Mouse (Mus musculus): ENCODE measurements around the gene Banf1. TPM values are rescaled to one million over a fixed set of nuclear protein-coding genes. Genes with fewer than 3 reads are reported as not detected.
"Not testable (repeated sequence)": the region's sequence is repeated elsewhere in the genome, so short reads cannot be mapped to it uniquely, and the experiment has no call there.

Banf1 gene
- total and polyA plus RNA-seq, 2 experiments = 21.5 to 68.5 TPM

GRCm38 (mm10) chr19:5364124-5364523 is 2.8 kb downstream of the Banf1 start:
- no peaks in the 10 kb centered on the region for H3K27me3 ChIP-seq (ENCODE audit: control insufficient read depth, insufficient read depth, low read length)
- H3K79me2 ChIP-seq (ENCODE audit: control insufficient read depth, insufficient read depth, low read length) = peaks cover 6% of the 10 kb centered on the region; the same call in 1 of the 2 replicates
- peaks cover 5% of the 10 kb centered on the region; the same call in 1 of the 2 replicates for H3K4me1 ChIP-seq (ENCODE audit: control insufficient read depth, insufficient read depth, low read length)
- peaks cover 2% of the 10 kb centered on the region; the same call in 1 of the 2 replicates for H3K36me3 ChIP-seq (ENCODE audit: control insufficient read depth, insufficient read depth, low read length)
- H3K9ac ChIP-seq (ENCODE audit: low read depth, low read length) = no peak overlapping the region
- no peak for DNase-seq (ENCODE audit: extremely low read depth, low read depth, low spot score)
- no peak overlapping the region for H3K27ac ChIP-seq (replicated peaks; ENCODE audit: insufficient read depth, low read depth, low read length)
- no peak for TF ChIP-seq CTCF (IDR thresholded peaks at IDR 0.05; ENCODE audit: low read depth, low read length)
- TF ChIP-seq POLR2A (IDR thresholded peaks at IDR 0.05; ENCODE audit: extremely low read depth, insufficient read depth, low read length) = no peak
- H3K4me3 ChIP-seq (ENCODE audit: insufficient read depth, low read depth, low read length) = no peak overlapping the region
- WGBS = 75% methylated on average over 2 of the region's 2 CpGs

GRCm38 (mm10) chr19:5362186-5362585 is 4.8 kb downstream of the Banf1 start:
- WGBS = 93% methylated on average over 2 of the region's 2 CpGs
- TF ChIP-seq CTCF (IDR thresholded peaks at IDR 0.05; ENCODE audit: low read depth, low read length) = no peak
- TF ChIP-seq POLR2A (IDR thresholded peaks at IDR 0.05; ENCODE audit: extremely low read depth, insufficient read depth, low read length) = no peak
- Histone ChIP-seq H3K27me3 (ENCODE audit: control insufficient read depth, insufficient read depth, low read length) (no peaks in the 10 kb centered on the region), H3K4me1 (ENCODE audit: control insufficient read depth, insufficient read depth, low read length) (peaks cover 3% of the 10 kb centered on the region; the same call in 1 of the 2 replicates), H3K9ac (ENCODE audit: low read depth, low read length) (no peak overlapping the region), H3K4me3 (ENCODE audit: insufficient read depth, low read depth, low read length) (no peak overlapping the region), H3K27ac (replicated peaks; ENCODE audit: insufficient read depth, low read depth, low read length) (no peak overlapping the region), H3K36me3 (ENCODE audit: control insufficient read depth, insufficient read depth, low read length) (no peaks in the 10 kb centered on the region), H3K79me2 (ENCODE audit: control insufficient read depth, insufficient read depth, low read length) (peaks cover 3% of the 10 kb centered on the region; the same call in 1 of the 2 replicates)
- DNase-seq (ENCODE audit: extremely low read depth, low read depth, low spot score) = no peak

GRCm38 (mm10) chr19:5356080-5356479 is 10.9 kb downstream of the Banf1 start:
- no peaks in the 10 kb centered on the region for H3K79me2 ChIP-seq (ENCODE audit: control insufficient read depth, insufficient read depth, low read length)
- TF ChIP-seq CTCF (IDR thresholded peaks at IDR 0.05; ENCODE audit: low read depth, low read length) (no peak), POLR2A (IDR thresholded peaks at IDR 0.05; ENCODE audit: extremely low read depth, insufficient read depth, low read length) (no peak)
- no peaks in the 10 kb centered on the region for H3K27me3 ChIP-seq (ENCODE audit: control insufficient read depth, insufficient read depth, low read length)
- H3K27ac ChIP-seq (replicated peaks; ENCODE audit: insufficient read depth, low read depth, low read length) = no peak overlapping the region
- no peak overlapping the region for H3K9ac ChIP-seq (ENCODE audit: low read depth, low read length)
- H3K4me1 ChIP-seq (ENCODE audit: control insufficient read depth, insufficient read depth, low read length) = no peaks in the 10 kb centered on the region
- no CpG with 5 or more reads among the region's 1 CpGs for WGBS
- DNase-seq (ENCODE audit: extremely low read depth, low read depth, low spot score) = no peak
- no peak overlapping the region for H3K4me3 ChIP-seq (ENCODE audit: insufficient read depth, low read depth, low read length)
- no peaks in the 10 kb centered on the region for H3K36me3 ChIP-seq (ENCODE audit: control insufficient read depth, insufficient read depth, low read length)

GRCm38 (mm10) chr19:5353609-5354008 is 13.4 kb downstream of the Banf1 start:
- Histone ChIP-seq H3K9ac (ENCODE audit: low read depth, low read length) (no peak overlapping the region), H3K4me1 (ENCODE audit: control insufficient read depth, insufficient read depth, low read length) (peaks cover 3% of the 10 kb centered on the region; the same call in 1 of the 2 replicates), H3K36me3 (ENCODE audit: control insufficient read depth, insufficient read depth, low read length) (no peaks in the 10 kb centered on the region), H3K4me3 (ENCODE audit: insufficient read depth, low read depth, low read length) (no peak overlapping the region), H3K79me2 (ENCODE audit: control insufficient read depth, insufficient read depth, low read length) (no peaks in the 10 kb centered on the region), H3K27me3 (ENCODE audit: control insufficient read depth, insufficient read depth, low read length) (no peaks in the 10 kb centered on the region), H3K27ac (replicated peaks; ENCODE audit: insufficient read depth, low read depth, low read length) (no peak overlapping the region)
- TF ChIP-seq CTCF (IDR thresholded peaks at IDR 0.05; ENCODE audit: low read depth, low read length) = no peak
- no peak for TF ChIP-seq POLR2A (IDR thresholded peaks at IDR 0.05; ENCODE audit: extremely low read depth, insufficient read depth, low read length)
- WGBS = 76% methylated on average over 2 of the region's 2 CpGs
- no peak for DNase-seq (ENCODE audit: extremely low read depth, low read depth, low spot score)

GRCm38 (mm10) chr19:5349502-5349873 is 17.5 kb downstream of the Banf1 start, which contains the start of gene Cst6:
TSS of gene Cst6 (minus strand) at chr19:5349574.
- H3K9ac ChIP-seq (ENCODE audit: low read depth, low read length); DNase-seq (ENCODE audit: extremely low read depth, low read depth, low spot score); H3K36me3 ChIP-seq (ENCODE audit: control insufficient read depth, insufficient read depth, low read length); H3K27me3 ChIP-seq (ENCODE audit: control insufficient read depth, insufficient read depth, low read length); H3K27ac ChIP-seq (replicated peaks; ENCODE audit: insufficient read depth, low read depth, low read length); H3K4me1 ChIP-seq (ENCODE audit: control insufficient read depth, insufficient read depth, low read length); H3K79me2 ChIP-seq (ENCODE audit: control insufficient read depth, insufficient read depth, low read length): not testable (repeated sequence)
- WGBS = 80% methylated on average over 6 of the region's 6 CpGs
- H3K4me3 ChIP-seq (ENCODE audit: insufficient read depth, low read depth, low read length) = peak within 1 kb of the TSS; percentile 38; the same call in 1 of the 2 replicates

- WGBS = 10% methylated on average over 34 of the region's 34 CpGs
- peak; percentile 11 for DNase-seq (ENCODE audit: extremely low read depth, low read depth, low spot score)
Observed at GRCm38 (mm10) chr19:5348526-5349501, 18.2 kb downstream of the Banf1 start.

More at GRCm38 (mm10) chr19:5348526-5349501, 18.2 kb downstream of the Banf1 start:
- H3K27ac ChIP-seq (replicated peaks; ENCODE audit: insufficient read depth, low read depth, low read length) = no peak overlapping the region
- peaks cover 3% of the 10 kb centered on the region; the same call in 1 of the 2 replicates for H3K4me1 ChIP-seq (ENCODE audit: control insufficient read depth, insufficient read depth, low read length)
- H3K4me3 ChIP-seq (ENCODE audit: insufficient read depth, low read depth, low read length) = peak overlapping the region; percentile 38; the same call in 1 of the 2 replicates
- TF ChIP-seq CTCF (IDR thresholded peaks at IDR 0.05; ENCODE audit: low read depth, low read length) (0 out of 2 replicates have a peak, but pooled peaks have one; percentile 13), POLR2A (IDR thresholded peaks at IDR 0.05; ENCODE audit: extremely low read depth, insufficient read depth, low read length) (no peak)
- no peaks in the 10 kb centered on the region for H3K27me3 ChIP-seq (ENCODE audit: control insufficient read depth, insufficient read depth, low read length)
- no peaks in the 10 kb centered on the region for H3K36me3 ChIP-seq (ENCODE audit: control insufficient read depth, insufficient read depth, low read length)
- H3K9ac ChIP-seq (ENCODE audit: low read depth, low read length) = no peak overlapping the region; the same call in 1 of the 2 replicates
- no peaks in the 10 kb centered on the region for H3K79me2 ChIP-seq (ENCODE audit: control insufficient read depth, insufficient read depth, low read length)

Data from liver, adult 2 months (tissue).